Mouse (Mus musculus): ENCODE data around the gene Map3k6.

Gene Map3k6

GRCm38 (mm10) chr4:133217641-133218040, 23.0 kb upstream of the Map3k6 start:
- DNase-seq, result peak; percentile 92

GRCm38 (mm10) chr4:133218745-133219144, 21.9 kb upstream of the Map3k6 start:
- no peak for DNase-seq

GRCm38 (mm10) chr4:133220656-133221055, 20.0 kb upstream of the Map3k6 start:
- DNase-seq, result peak; percentile 88

GRCm38 (mm10) chr4:133221701-133222100, 18.9 kb upstream of the Map3k6 start:
- peak; percentile 91 for DNase-seq

GRCm38 (mm10) chr4:133223875-133224274, 16.7 kb upstream of the Map3k6 start:
- DNase-seq, result no peak

GRCm38 (mm10) chr4:133226073-133226472, 14.5 kb upstream of the Map3k6 start:
- DNase-seq, result peak; percentile 97

GRCm38 (mm10) chr4:133227636-133228035, 13.0 kb upstream of the Map3k6 start:
- DNase-seq, result peak; percentile 90

- DNase-seq, result peak; percentile 86
These were observed 11.0 kb upstream of the Map3k6 start for GRCm38 (mm10) chr4:133229582-133229981.

GRCm38 (mm10) chr4:133233285-133233976, 7.2 kb upstream of the Map3k6 start:
- peak; percentile 93 for DNase-seq

GRCm38 (mm10) chr4:133234771-133235170, 5.8 kb upstream of the Map3k6 start:
- DNase-seq, result peak; percentile 93

GRCm38 (mm10) chr4:133235415-133235814, 5.2 kb upstream of the Map3k6 start:
- peak; percentile 86 for DNase-seq

- DNase-seq, result peak; percentile 91
These were observed 2.7 kb upstream of the Map3k6 start for GRCm38 (mm10) chr4:133237911-133238310.

- DNase-seq, result peak; percentile 99
These were observed 603 bp downstream of the Map3k6 start for GRCm38 (mm10) chr4:133240934-133241908.

GRCm38 (mm10) chr4:133241910-133242309, 1.3 kb downstream of the Map3k6 start:
- DNase-seq, result no peak

- DNase-seq, result peak; percentile 94
These were observed 2.1 kb downstream of the Map3k6 start for GRCm38 (mm10) chr4:133242710-133243109.

GRCm38 (mm10) chr4:133243538-133243937, 2.9 kb downstream of the Map3k6 start:
- no peak for DNase-seq

GRCm38 (mm10) chr4:133244289-133244688, 3.7 kb downstream of the Map3k6 start:
- DNase-seq, result no peak

GRCm38 (mm10) chr4:133247072-133247471, 6.5 kb downstream of the Map3k6 start:
- DNase-seq, result peak; percentile 98

- peak; percentile 93 for DNase-seq
These were observed 7.3 kb downstream of the Map3k6 start for GRCm38 (mm10) chr4:133247806-133248449.

- peak; percentile 96 for DNase-seq
These were observed 10.0 kb downstream of the Map3k6 start for GRCm38 (mm10) chr4:133250609-133251008.

GRCm38 (mm10) chr4:133251214-133251613, 10.6 kb downstream of the Map3k6 start:
- peak; percentile 92 for DNase-seq

GRCm38 (mm10) chr4:133252089-133252488, 11.5 kb downstream of the Map3k6 start:
- DNase-seq, result no peak

GRCm38 (mm10) chr4:133253412-133253811, 12.8 kb downstream of the Map3k6 start:
- no peak for DNase-seq
